Mouse (Mus musculus): Measurements from ENCODE around the gene Ccn2.

GRCm38 (mm10) chr10:24591136-24591535 lies 4.1 kb upstream of the Ccn2 start:
- TF ChIP-seq CTCF (IDR thresholded peaks at IDR 0.05) (peak; percentile 97), EP300 (IDR thresholded peaks at IDR 0.05) (no peak)
